ENCODE assay signal across 9 mouse cellular contexts in the genomic region with DNA sequence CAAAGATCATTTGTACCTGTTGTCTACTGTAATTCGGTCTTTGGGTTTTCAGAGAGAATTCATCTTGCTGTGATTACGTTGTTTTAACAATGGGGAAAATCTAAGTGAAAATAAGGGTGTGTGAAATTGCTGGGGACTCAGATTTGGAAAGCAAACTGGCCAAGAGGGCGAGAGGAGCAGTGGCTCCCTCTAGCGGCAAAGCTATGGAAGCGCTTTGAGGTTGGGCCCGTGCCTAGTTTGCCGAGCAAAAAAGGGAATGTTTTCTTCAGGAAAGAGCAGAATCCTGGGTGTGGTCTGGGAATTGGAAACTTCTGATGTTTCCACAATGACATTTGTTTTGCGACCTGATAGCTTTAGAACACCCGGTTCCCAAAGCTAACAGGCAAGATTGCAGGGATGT.
DNase-seq lines count a peak whose midpoint lies in the region; ATAC-seq and TF ChIP-seq lines count a peak whose summit lies in the region.
"Had no signal": no experiment of that assay in that cellular context is flagged by ENCODE, and none has a peak within 500 bp of the region (broad histone marks: within the 10 kb centered on the region; RNA-seq: fewer than 3 reads in every experiment).

No protein-coding gene starts in this region.

- no peaks in the 10 kb centered on the region for H3K27me3 ChIP-seq in ES-Bruce4 (ENCODE audit: control insufficient read depth, insufficient read depth, low read length, poor library complexity, severe bottlenecking)
- no peaks in the 10 kb centered on the region for H3K27me3 ChIP-seq in midbrain, postnatal 0 days (ENCODE audit: insufficient read depth, low read length)
- H3K27me3 ChIP-seq: lung, embryonic 15.5 days had no signal

- H3K36me3 ChIP-seq in ES-Bruce4 (ENCODE audit: control insufficient read depth, insufficient read depth, low read length, poor library complexity, severe bottlenecking), result no peaks in the 10 kb centered on the region
- H3K36me3 ChIP-seq in midbrain, postnatal 0 days (ENCODE audit: insufficient read depth, low read length), result no peaks in the 10 kb centered on the region
- H3K36me3 ChIP-seq: lung, embryonic 15.5 days had no signal

- TF ChIP-seq EP300 in ES-Bruce4 (IDR thresholded peaks at IDR 0.05; ENCODE audit: insufficient read depth, low read depth, low read length), result no peak

- no peak for TF ChIP-seq POLR2A in ES-Bruce4 (IDR thresholded peaks at IDR 0.05; ENCODE audit: insufficient read depth, low read length)

- H3K9me3 ChIP-seq in ES-Bruce4 (replicated peaks; ENCODE audit: control insufficient read depth, insufficient read depth, low read length, poor library complexity, severe bottlenecking), result no peaks in the 10 kb centered on the region
- no peaks in the 10 kb centered on the region for H3K9me3 ChIP-seq in midbrain, postnatal 0 days (ENCODE audit: low read length)
- H3K9me3 ChIP-seq: lung, embryonic 15.5 days had no signal

- H3K4me2 ChIP-seq in midbrain, postnatal 0 days (ENCODE audit: low read depth, low read length, poor library complexity, severe bottlenecking), result no peak overlapping the region
- H3K4me2 ChIP-seq: lung, embryonic 15.5 days had no signal

- no peak overlapping the region for H3K27ac ChIP-seq in ES-Bruce4 (ENCODE audit: insufficient read depth, low read length)
- H3K27ac ChIP-seq in gastrocnemius, adult 2 months, result no peak overlapping the region
- H3K27ac ChIP-seq in midbrain, postnatal 0 days (ENCODE audit: low read depth, low read length), result no peak overlapping the region
- H3K27ac ChIP-seq: lung, embryonic 15.5 days had no signal

- peak; percentile 93 for TF ChIP-seq CTCF in ES-Bruce4 (IDR thresholded peaks at IDR 0.05; ENCODE audit: low read depth, low read length)
- TF ChIP-seq CTCF in gastrocnemius, adult 2 months (IDR thresholded peaks at IDR 0.05), result peak; percentile 99
- peak; percentile 74 for TF ChIP-seq CTCF in midbrain, postnatal 0 days (IDR thresholded peaks at IDR 0.05)

- peak; percentile 47 for DNase-seq in layer of hippocampus, adult 11-12 months (ENCODE audit: low spot score)
- no peak for DNase-seq in layer of hippocampus, adult 9-10 months (ENCODE audit: low spot score)
- peak; percentile 22 for DNase-seq in c-Kit-positive CD71-positive TER-119-negative erythroid progenitor cells, embryonic 14.5 days (ENCODE audit: low read depth)
- DNase-seq in gastrocnemius, adult 2 months, result peak; percentile 75
- DNase-seq in layer of hippocampus, adult 9-11 months, result peak; percentile 6
- no peak for DNase-seq in midbrain, postnatal 0 days (ENCODE audit: low spot score)
- peak; percentile 26 to 33 for DNase-seq in urinary bladder, postnatal 36 days (ENCODE audit: low spot score in 2 of 2)

- 10% methylated on average over 9 of the region's 9 CpGs for WGBS in midbrain, postnatal 0 days

- no peak for ATAC-seq in midbrain, postnatal 0 days (ENCODE audit: low FRiP score)

- H3K4me1 ChIP-seq in ES-Bruce4 (ENCODE audit: control insufficient read depth, insufficient read depth, low read length), result no peaks in the 10 kb centered on the region
- no peaks in the 10 kb centered on the region for H3K4me1 ChIP-seq in midbrain, postnatal 0 days (ENCODE audit: insufficient read depth, low read length)
- H3K4me1 ChIP-seq: lung, embryonic 15.5 days had no signal

- intact Hi-C loops in gastrocnemius, adult 2 months (cut with DNase I), result loop anchor here (2.0 to 10.0 kb wide), 2 partner anchors 198 to 312 kb away; no protein-coding TSS in a partner anchor

- H3K4me3 ChIP-seq in ES-Bruce4 (ENCODE audit: low read depth, low read length), result no peak overlapping the region
- 0 out of 2 replicates have a peak overlapping the region, but pooled peaks have one; percentile 21 for H3K4me3 ChIP-seq in gastrocnemius, adult 2 months
- no peak overlapping the region for H3K4me3 ChIP-seq in midbrain, postnatal 0 days (ENCODE audit: low read depth, low read length)
- H3K4me3 ChIP-seq: lung, embryonic 15.5 days had no signal

- H3K9ac ChIP-seq in ES-Bruce4 (ENCODE audit: low read depth, poor library complexity, severe bottlenecking), result no peak overlapping the region
- H3K9ac ChIP-seq in midbrain, postnatal 0 days (replicated peaks; ENCODE audit: low read length, poor library complexity, severe bottlenecking), result no peak overlapping the region
- H3K9ac ChIP-seq: lung, embryonic 15.5 days had no signal

Comparison
In these comparisons a context has a peak if more than half of its experiments do, and no peak if none do; other contexts are left out.
1. DNase-seq: peak in layer of hippocampus, adult 11-12 months (single experiment), c-Kit-positive CD71-positive TER-119-negative erythroid progenitor cells, embryonic 14.5 days (single experiment), gastrocnemius, adult 2 months (single experiment), layer of hippocampus, adult 9-11 months (single experiment) and urinary bladder, postnatal 36 days (2 of 2); none in layer of hippocampus, adult 9-10 months (single experiment) and midbrain, postnatal 0 days (single experiment).
2. Peak in every context shown above with its lines, with median percentiles within 50 percentile points of each other: CTCF ChIP-seq.